Mouse (Mus musculus) embryonic facial prominence, embryonic 10.5 days (tissue): ENCODE measurements at regions not wholly inside any gene's neighbourhood (a gene's known extent, or its start where the extent isn't known, plus 50 kb on each side); places are given as distances from the start of the nearest gene placed in this dataset.
A peak's percentile ranks its signal among the peaks of the same experiment; 100 is the strongest.

Experiments
- DNase-seq: peaks from one replicate; pipeline ENCODE4 v3.0.0-alpha.2; 2017; ENCODE audit warnings: low spot score
- H3K27ac ChIP-seq: fragments of 300-500 bp; sonication (generic); replicated peaks from 2 replicates; pipeline ENCODE4 v1.5.1; 2016; ENCODE audit warnings: mild to moderate bottlenecking
- H3K27me3 ChIP-seq: fragments of 300-500 bp; sonication (generic); replicated peaks from 2 replicates; pipeline ENCODE4 v1.6.1; 2016; ENCODE audit warnings: low read depth, mild to moderate bottlenecking; ENCODE audit not compliant: poor library complexity, severe bottlenecking
- H3K36me3 ChIP-seq: fragments of 300-500 bp; sonication (generic); replicated peaks from 2 replicates; pipeline ENCODE4 v1.6.1; 2016; ENCODE audit warnings: mild to moderate bottlenecking, moderate library complexity
- H3K4me1 ChIP-seq: fragments of 300-500 bp; sonication (generic); 2 replicates; pipeline ENCODE4 v1.6.1; 2016
- H3K4me3 ChIP-seq: fragments of 300-500 bp; sonication (generic); 2 replicates; pipeline ENCODE4 v1.5.1; 2016; ENCODE audit warnings: mild to moderate bottlenecking, moderate library complexity
- H3K9me3 ChIP-seq: fragments of 300-500 bp; sonication (generic); 2 replicates; pipeline ENCODE4 v1.6.1; 2016; ENCODE audit warnings: mild to moderate bottlenecking
- WGBS: fragments of 180-500 bp; shearing (Covaris S2); methylation state at CpG from one replicate; pipeline ENCODE4 v1.1.7; 2016; 5-methylcytosine and 5-hydroxymethylcytosine counted together

DNA sequence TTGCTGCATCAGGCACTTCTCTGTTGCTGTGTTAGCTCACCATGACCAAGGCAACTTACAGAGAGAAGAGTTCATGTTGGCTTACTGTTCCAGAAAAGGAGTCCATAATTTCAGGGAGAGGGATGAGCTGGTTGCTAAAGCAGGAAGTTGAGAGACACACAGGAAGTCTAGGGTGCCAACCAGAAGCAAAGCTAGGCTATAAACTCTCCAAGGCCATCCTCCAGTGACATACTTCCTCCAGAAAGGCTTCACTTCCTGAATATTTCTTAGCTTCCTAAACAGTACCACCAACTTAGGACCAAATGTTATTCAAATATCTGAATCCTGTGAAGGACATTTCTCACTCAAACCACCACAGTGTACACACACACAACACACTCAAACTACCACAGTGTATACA is 2010.6 kb downstream of the A830018L16Rik start:
- H3K9me3 ChIP-seq = no peaks in the 10 kb centered on the region
- no peak overlapping the region for H3K27ac ChIP-seq
- no peak for DNase-seq

DNA sequence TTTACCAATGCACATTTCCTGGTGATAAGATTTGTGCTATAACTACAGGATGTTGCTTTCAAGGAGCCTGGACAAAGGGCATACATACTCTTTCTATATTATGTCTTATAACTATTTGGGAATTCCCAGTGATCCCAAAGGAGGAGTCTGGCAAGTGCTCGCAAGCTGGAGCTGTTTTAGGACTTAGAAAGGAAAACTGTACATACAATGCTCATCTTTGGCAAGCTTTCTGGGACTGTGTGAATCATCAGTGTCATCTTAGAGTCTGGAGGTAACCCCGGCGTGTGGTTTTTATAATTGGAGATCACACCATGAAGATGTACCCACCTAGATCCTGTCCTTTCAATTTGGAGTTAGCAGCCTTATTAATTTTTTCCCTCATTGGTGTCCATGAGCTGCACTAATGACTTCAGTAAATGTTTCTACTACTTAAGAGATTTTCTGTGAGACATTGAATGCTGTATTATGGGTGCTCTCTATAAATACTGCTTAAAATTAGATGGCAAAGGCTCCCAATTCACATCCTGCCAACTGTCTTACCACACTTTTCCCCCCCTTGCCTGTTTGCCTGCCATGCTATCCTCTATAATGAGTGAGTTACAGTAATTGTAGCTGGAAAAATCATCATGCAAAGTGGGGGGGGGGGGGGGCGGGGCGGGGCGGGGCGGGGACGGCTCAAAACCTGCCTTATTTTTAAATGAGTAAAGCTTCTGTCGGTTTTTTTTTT is 2011.9 kb downstream of the A830018L16Rik start:
- 29% methylated on average over 9 of the region's 9 CpGs for WGBS
- Histone ChIP-seq H3K4me1 (0 out of 2 replicates have a peak, but pooled peaks cover 8% of the 10 kb centered on the region), H3K27me3 (no peaks in the 10 kb centered on the region), H3K9me3 (no peaks in the 10 kb centered on the region), H3K4me3 (peak overlapping the region; percentile 56), H3K36me3 (no peaks in the 10 kb centered on the region), H3K27ac (no peak overlapping the region)
- no peak for DNase-seq

More for the DNA sequence above, 2010.6 kb downstream of the A830018L16Rik start:
- H3K4me1 ChIP-seq = 0 out of 2 replicates have a peak, but pooled peaks cover 8% of the 10 kb centered on the region
- H3K27me3 ChIP-seq = no peaks in the 10 kb centered on the region
- H3K36me3 ChIP-seq = no peaks in the 10 kb centered on the region
- H3K4me3 ChIP-seq = no peak overlapping the region

DNA sequence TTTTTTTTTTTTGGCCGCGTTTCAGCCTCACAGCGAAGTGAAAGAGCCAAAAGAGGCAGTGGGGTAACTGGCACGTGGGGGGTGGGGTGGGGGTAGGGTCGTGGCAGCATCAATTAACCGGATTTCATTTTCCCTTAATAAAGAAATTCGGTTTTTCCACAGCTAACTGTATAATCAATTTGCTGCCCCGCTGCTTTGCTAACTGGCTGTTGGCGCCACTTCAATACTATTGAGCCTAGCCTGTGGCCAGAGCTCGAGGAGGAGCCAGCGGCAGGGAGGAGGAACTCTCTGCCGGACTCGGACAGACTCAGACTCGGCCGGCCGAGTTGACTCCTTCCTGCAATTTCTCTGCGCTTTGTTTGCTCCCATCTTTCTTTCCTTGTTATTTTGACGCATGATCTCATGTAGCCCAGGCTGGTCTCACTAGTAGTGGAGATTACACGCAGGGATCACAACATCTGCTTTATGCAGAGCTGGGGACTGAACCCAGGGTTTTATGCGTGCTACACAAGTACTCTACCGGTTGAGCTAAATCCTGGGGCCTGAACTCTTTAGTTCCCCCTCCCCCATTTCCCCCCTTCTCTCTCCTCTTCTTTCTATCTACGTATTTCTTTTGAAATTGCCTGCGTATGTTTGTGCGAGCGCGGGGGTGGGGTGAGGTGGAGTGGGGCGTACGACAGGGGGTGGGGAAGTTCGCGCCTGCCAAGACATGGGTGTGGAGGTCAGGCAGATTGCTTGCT is 2012.6 kb downstream of the A830018L16Rik start:
- Histone ChIP-seq H3K9me3 (no peaks in the 10 kb centered on the region), H3K4me1 (0 out of 2 replicates have a peak, but pooled peaks cover 8% of the 10 kb centered on the region), H3K27ac (peak overlapping the region; percentile 75), H3K27me3 (no peaks in the 10 kb centered on the region), H3K4me3 (peak overlapping the region; percentile 56), H3K36me3 (no peaks in the 10 kb centered on the region)
- DNase-seq = peak; percentile 68
- 7% methylated on average over 30 of the region's 30 CpGs for WGBS

DNA sequence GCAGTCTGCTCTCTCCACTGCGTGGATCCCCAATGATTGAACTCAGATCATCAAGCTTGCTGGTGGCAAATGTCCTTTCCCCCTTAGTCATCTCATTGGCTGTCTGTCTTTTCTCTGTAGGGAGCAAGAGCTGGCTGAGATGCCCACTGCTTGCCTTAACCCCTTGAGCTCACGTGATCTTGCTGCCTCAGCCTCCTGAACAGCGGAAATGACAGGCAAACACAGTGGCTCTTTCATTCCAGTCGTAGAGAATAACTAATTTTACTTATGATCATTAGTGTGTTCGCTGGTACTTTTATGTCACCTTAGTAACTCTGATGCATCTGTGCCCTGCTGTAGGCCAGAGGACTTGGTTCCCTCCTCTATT is 2013.1 kb downstream of the A830018L16Rik start:
- Histone ChIP-seq H3K9me3 (no peaks in the 10 kb centered on the region), H3K27ac (no peak overlapping the region), H3K4me1 (0 out of 2 replicates have a peak, but pooled peaks cover 8% of the 10 kb centered on the region), H3K27me3 (no peaks in the 10 kb centered on the region), H3K4me3 (peak overlapping the region; percentile 56; the same call in 1 of the 2 replicates), H3K36me3 (no peaks in the 10 kb centered on the region)
- WGBS = 58% methylated on average over 5 of the region's 5 CpGs
- no peak for DNase-seq

DNA sequence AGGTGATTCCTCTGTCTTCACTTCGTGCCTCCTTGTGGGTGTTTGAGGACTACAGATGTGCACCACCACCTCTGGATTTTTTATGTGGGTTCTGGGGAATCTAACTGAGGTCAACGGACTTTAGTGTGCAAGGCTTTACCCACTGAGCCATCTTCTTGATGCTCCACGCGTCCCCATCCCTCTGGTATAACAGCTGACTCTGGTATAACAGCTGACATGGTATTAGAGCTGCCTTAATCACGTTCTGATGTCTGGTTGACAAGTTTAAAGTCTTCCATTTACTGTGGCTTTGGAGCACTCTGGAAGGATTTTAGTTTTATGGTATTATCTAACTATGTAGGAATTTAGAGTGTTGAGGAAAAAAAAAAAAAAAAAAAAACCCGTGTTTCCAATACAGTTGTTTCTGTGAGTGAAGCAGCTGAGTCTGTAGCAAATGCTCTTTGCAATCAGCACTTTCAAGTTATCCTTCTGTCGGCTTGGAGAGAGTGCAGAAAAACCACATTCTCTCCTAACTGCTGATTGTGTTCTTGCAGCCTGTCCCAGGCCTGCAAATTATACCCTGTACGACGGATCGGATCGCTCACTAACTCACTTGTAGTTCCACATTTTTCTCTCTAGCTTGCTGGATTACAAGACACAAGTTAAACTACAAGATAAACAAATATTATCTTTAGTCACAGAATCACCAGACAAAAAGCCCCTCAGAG is 2013.7 kb downstream of the A830018L16Rik start:
- Histone ChIP-seq H3K4me3 (no peak overlapping the region), H3K36me3 (no peaks in the 10 kb centered on the region), H3K4me1 (0 out of 2 replicates have a peak, but pooled peaks cover 8% of the 10 kb centered on the region), H3K9me3 (no peaks in the 10 kb centered on the region), H3K27ac (no peak overlapping the region), H3K27me3 (no peaks in the 10 kb centered on the region)
- DNase-seq = no peak
- WGBS = 78% methylated on average over 11 of the region's 11 CpGs

DNA sequence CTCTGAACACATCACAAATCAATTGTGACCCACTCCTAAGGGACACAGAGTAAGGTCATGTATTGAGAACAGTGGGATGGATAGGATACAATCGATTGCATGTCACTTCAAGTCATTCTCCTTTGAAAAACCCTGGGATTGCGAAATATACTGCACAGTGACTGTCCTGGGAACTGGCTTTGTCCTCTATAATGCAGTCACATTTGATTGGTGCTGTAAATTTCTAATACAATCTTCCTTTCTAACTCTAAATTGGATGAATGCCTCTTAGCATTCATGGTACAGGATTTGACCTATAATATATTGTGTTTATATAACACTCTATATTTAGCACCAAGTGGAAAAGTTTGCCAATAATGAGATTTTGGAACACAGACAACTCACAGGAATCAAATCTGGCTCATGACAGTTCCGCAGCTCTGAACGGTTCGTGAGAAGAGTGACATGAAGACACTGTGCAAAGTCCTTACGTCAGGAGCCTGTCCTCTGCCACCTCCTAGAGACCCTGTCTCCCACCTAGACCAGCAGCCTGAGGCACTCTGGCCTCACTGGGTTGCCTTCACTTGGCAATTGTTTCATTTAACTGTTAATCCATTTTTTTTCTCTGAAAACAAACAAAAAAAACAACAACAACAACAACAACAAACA is 2024.0 kb downstream of the A830018L16Rik start:
- no peaks in the 10 kb centered on the region for H3K36me3 ChIP-seq
- H3K4me3 ChIP-seq = no peak overlapping the region
- no peak for DNase-seq
- no peaks in the 10 kb centered on the region for H3K9me3 ChIP-seq
- no peaks in the 10 kb centered on the region for H3K27me3 ChIP-seq
- WGBS = 82% methylated on average over 6 of the region's 6 CpGs
- H3K27ac ChIP-seq = no peak overlapping the region
- no peaks in the 10 kb centered on the region for H3K4me1 ChIP-seq

DNA sequence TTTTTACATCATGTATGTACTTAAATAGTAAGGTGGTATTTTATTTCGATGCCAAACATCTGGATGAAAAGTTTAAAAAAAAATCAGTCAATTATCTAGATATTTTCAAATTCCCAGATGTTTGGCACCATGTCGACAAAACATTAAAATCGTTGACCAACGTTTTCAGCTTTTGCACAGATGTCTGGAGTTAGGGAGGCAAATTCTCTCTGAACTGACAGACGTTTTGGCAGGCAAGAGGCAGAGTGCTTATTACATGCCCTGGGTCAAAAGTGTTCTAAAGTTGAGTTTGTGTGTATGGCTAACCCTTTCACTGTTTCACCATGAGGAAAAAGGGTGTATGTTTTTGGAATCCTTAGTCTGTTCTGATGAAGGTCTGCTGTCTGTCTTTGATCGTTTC is 2028.5 kb downstream of the A830018L16Rik start:
- no peak overlapping the region for H3K4me3 ChIP-seq
- no peaks in the 10 kb centered on the region for H3K9me3 ChIP-seq
- no peak overlapping the region for H3K27ac ChIP-seq
- no peaks in the 10 kb centered on the region for H3K27me3 ChIP-seq
- no peaks in the 10 kb centered on the region for H3K36me3 ChIP-seq
- H3K4me1 ChIP-seq = no peaks in the 10 kb centered on the region
- WGBS = 73% methylated on average over 6 of the region's 6 CpGs
- no peak for DNase-seq

DNA sequence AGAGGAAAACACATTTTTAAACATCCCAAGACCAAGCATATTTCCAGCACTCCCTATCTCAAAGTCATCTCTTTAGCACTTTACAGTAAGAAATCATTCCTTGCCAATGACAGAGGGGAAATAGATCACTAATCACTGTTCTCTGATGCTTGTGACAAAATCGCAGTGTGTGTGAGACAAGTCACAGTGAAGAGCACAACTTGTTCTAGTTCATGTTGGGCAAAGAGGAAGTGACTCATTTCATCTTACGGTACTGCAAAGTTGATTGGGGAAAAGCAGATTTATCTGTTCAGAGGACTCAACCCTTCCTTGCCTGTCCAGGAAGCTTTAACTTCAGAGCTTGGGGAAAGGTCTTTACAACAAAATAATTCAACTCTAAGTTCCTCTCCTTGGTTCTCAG is 2040.6 kb downstream of the A830018L16Rik start:
- no peak for DNase-seq
- Histone ChIP-seq H3K4me3 (no peak overlapping the region), H3K27ac (no peak overlapping the region), H3K36me3 (no peaks in the 10 kb centered on the region), H3K4me1 (no peaks in the 10 kb centered on the region), H3K9me3 (no peaks in the 10 kb centered on the region), H3K27me3 (no peaks in the 10 kb centered on the region)
- WGBS = 87% methylated on average over 2 of the region's 2 CpGs

DNA sequence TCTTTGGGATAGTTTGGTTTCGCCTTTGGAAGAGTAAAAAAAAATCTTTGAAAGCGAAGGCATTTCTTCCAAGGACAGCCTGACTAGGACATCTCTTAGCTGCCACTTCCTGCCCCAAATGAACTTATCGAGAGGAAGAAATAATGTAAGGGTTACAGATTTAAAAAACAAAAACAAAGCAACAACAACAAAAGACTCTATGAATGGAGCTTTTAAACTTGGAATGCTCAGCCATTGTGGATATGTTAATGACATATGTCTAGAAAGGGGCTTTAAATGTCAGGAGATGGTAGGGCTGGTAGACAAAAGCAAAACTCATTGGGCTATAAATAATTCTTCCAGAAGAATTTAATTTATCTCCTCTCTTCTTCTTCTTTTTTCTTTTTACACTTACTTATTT is 2041.7 kb downstream of the A830018L16Rik start:
- Histone ChIP-seq H3K4me3 (no peak overlapping the region), H3K4me1 (no peaks in the 10 kb centered on the region), H3K27ac (no peak overlapping the region), H3K27me3 (no peaks in the 10 kb centered on the region), H3K36me3 (no peaks in the 10 kb centered on the region), H3K9me3 (no peaks in the 10 kb centered on the region)
- no peak for DNase-seq
- WGBS = 85% methylated on average over 3 of the region's 3 CpGs

DNA sequence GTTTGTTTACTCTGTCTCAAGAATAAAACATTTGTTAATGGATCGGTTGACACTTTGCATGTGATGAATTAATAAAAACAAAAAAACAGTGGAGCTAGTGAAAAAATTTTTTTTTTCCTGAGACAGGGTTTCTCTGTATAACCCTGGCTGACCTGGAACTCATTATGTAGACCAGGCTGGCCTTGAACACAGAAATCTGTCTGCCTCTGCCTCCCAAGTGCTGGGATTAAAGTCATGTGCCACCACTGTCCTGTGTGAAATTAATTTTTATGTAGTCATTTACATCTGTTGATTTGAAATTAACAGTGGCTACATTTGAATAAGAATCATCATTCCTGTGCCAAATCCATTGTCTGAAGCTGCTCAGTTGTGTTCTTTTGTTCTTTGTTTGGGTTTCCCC is 2050.4 kb downstream of the A830018L16Rik start:
- 95% methylated on average over 1 of the region's 1 CpGs for WGBS
- peaks cover 11% of the 10 kb centered on the region for H3K4me1 ChIP-seq
- H3K27ac ChIP-seq = no peak overlapping the region
- H3K36me3 ChIP-seq = no peaks in the 10 kb centered on the region
- H3K27me3 ChIP-seq = no peaks in the 10 kb centered on the region
- H3K9me3 ChIP-seq = 0 out of 2 replicates have a peak, but pooled peaks cover 3% of the 10 kb centered on the region
- no peak for DNase-seq
- no peak overlapping the region for H3K4me3 ChIP-seq

DNA sequence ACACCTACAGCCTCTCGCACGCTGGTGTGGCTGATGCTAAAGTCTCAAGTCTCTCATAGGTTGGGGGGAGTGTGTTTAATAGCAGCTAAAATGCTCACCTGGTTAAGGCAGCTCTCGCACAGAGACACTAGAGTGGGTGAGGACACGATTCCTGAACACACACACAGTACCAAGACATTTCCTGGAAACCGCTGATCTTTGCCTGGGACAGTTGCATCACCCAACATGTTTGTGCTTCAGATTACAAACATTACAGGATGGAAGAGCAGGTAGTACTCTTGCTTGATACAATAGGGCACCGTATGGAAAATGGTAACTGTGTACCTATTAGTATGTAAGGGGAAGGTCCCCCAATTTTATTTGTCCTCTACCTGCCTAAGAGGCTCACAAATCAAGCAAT is 2053.3 kb downstream of the A830018L16Rik start:
- no peaks in the 10 kb centered on the region for H3K27me3 ChIP-seq
- no peak overlapping the region for H3K4me3 ChIP-seq
- no peaks in the 10 kb centered on the region for H3K9me3 ChIP-seq
- 78% methylated on average over 6 of the region's 6 CpGs for WGBS
- no peak overlapping the region for H3K27ac ChIP-seq
- H3K36me3 ChIP-seq = no peaks in the 10 kb centered on the region
- peaks cover 11% of the 10 kb centered on the region for H3K4me1 ChIP-seq
- no peak for DNase-seq

DNA sequence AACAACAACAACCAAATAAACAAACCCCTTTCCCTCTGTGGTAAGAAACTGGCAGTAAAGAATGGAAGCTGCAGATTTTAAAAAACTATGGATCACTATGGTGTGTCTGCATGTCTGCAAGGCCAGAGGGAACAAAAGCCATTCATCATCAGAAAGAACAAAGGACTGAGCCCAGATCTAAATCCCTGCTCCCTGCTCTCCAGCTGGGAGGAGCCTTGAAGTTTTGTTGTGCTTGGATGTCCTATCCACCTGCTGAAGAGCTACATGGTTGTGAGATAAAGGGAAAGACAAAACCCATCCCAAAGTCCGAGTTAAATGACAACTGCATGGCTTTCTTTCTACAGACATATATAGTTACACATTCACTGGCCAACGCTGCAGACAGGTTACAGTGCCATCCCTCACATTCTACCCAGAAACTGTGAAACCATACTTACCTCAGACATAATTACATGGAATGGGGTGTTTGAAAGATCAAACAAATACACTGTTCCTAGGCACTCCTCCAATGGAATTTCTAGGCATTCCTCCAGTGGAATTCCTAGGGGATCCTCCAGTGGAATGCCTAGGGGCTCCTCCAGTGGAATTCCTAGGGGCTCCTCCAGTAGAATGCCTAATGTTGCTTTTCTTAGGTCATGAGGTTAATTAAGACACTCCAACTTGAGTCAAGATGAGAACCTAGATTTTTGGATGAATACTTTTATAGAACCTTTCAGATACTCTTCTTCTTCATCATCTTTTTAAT is 2054.2 kb downstream of the A830018L16Rik start:
- no peak overlapping the region for H3K4me3 ChIP-seq
- 0 out of 2 replicates have a peak, but pooled peaks cover 3% of the 10 kb centered on the region for H3K9me3 ChIP-seq
- H3K4me1 ChIP-seq = peaks cover 11% of the 10 kb centered on the region
- WGBS = 34% methylated on average over 2 of the region's 2 CpGs
- DNase-seq = no peak
- H3K27ac ChIP-seq = no peak overlapping the region
- H3K36me3 ChIP-seq = no peaks in the 10 kb centered on the region
- H3K27me3 ChIP-seq = no peaks in the 10 kb centered on the region
